Mouse (Mus musculus) neutrophil, adult 5-6 weeks (primary cell): ENCODE measurements around the gene Tom1l2. TPM values are rescaled to one million over a fixed set of nuclear protein-coding genes. Genes with fewer than 3 reads are reported as not detected.

ENCODE experiments used
- ATAC-seq: fragments of 151-379, 151-347 bp; 2 replicates; pipeline ENCODE4 v1.8.0; 2017; ENCODE audit warnings: mild to moderate bottlenecking, moderate TSS enrichment; ENCODE audit not compliant: insufficient number of reproducible peaks, poor library complexity, low FRiP score, severe bottlenecking; ENCODE audit errors: extremely low read depth
- total RNA-seq: library from RNA; stranded (forward); fragments of 200-1000 nt; gene quantifications from 2 replicates; pipeline ENCODE4 v1.2.3, GENCODE M21; 2017

The Tom1l2 gene
- 16.2 and 16.3 TPM in 2 replicates for total RNA-seq

DNA sequence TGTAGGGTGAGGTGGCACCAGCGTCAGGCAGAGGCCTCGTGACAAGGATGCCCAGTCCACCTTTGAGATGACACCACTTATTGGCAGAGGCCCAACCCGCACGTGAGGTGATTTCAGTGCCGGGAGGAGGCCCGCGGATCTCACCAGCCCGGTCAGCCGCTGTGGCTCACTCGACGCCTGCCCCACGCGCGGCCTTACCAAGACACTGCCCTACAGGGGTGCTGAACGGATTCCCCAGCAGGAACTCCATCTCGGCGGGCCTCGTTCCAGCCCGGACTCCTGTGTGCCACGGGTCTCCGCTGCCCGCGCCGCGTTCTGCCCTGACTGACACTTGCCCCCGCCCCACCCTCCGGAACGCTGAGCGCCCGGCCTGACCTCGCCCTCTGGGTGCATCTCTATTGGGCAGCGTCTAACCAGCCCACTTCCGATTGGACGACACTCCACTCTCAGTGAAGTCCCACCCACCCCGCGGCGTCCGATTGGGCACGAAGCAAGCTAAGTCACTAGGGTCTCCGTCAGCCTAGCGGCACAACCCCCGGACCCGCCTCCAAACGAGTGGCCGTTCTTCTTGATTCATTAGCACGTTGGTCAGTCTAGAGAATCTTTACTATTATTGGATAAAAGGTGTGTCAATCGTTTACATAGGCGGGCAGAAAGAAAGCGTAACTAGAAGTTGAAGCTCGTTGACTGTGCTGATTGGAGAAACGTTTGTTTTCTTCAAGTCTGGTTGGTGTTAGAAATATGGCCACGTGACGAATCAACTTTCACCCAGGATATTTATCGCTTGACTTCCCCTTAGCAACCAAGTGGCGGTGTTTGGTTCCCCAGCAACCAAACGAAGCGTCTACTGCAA lies at the start of gene Tom1l2, which contains the start of gene Drc3:
TSS of gene Tom1l2 (minus strand) at position 347 of the 853 bp plus-strand sequence.
TSS of gene Drc3 (plus strand) at position 771 of the 853 bp plus-strand sequence.
- ATAC-seq = peak; percentile 93

GRCm38 (mm10) chr11:60397172-60397571 lies 44.5 kb upstream of the Tom1l2 start:
- no peak for ATAC-seq

GRCm38 (mm10) chr11:60396546-60396945 lies 43.8 kb upstream of the Tom1l2 start:
- no peak for ATAC-seq

- no peak for ATAC-seq
Observed at GRCm38 (mm10) chr11:60391346-60391745, 38.6 kb upstream of the Tom1l2 start.

- no peak for ATAC-seq
Observed at GRCm38 (mm10) chr11:60387944-60388343, 35.2 kb upstream of the Tom1l2 start.

GRCm38 (mm10) chr11:60385946-60386345 lies 33.2 kb upstream of the Tom1l2 start:
- no peak for ATAC-seq

GRCm38 (mm10) chr11:60384762-60385421 lies 32.2 kb upstream of the Tom1l2 start:
- ATAC-seq = no peak

GRCm38 (mm10) chr11:60383518-60383917 lies 30.8 kb upstream of the Tom1l2 start:
- no peak for ATAC-seq

DNA sequence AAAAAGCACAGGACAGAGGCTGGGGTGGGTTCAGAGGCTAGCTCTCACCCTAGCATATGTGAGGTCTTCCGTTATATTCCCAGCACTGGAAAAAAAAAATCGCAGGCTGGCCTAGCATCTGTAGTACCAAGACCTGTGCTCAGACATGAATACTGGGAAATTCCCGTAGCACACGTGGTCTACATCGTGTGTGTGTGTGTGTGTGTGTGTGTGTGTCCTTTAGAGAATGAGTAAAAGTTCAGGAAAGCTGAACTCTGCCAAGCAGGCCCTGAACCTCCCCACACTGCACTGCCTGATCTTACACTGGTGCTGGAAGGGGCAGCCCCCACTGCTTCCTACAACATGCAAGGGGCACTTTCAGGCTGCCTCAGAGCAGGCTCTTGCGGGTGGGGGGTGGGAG lies 21.8 kb upstream of the Tom1l2 start:
- no peak for ATAC-seq

DNA sequence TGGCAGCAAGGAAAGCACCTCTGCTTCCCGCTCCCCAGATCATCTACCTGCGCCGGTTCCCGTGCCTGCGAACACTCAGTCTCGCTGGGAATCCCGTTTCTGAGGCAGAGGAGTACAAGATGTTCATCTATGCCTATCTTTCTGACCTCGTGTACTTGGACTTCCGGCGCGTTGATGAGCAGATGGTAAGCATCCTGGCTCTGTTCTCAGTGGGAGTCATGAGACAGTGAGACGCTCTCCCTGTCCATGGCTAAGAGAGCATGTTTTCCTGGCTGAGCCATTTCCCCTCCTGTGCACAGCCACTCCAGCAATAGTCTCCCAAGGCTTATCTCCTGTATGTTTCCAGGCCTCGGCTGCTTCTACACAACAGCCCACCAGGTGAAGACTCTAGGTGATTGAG lies 17.7 kb upstream of the Tom1l2 start:
- no peak for ATAC-seq

GRCm38 (mm10) chr11:60369448-60369847 lies 16.7 kb upstream of the Tom1l2 start:
- no peak for ATAC-seq

GRCm38 (mm10) chr11:60368909-60369308 lies 16.2 kb upstream of the Tom1l2 start:
- ATAC-seq = no peak

GRCm38 (mm10) chr11:60367256-60367655 lies 14.6 kb upstream of the Tom1l2 start:
- no peak for ATAC-seq

GRCm38 (mm10) chr11:60366239-60367019 lies 13.7 kb upstream of the Tom1l2 start:
- ATAC-seq = no peak

DNA sequence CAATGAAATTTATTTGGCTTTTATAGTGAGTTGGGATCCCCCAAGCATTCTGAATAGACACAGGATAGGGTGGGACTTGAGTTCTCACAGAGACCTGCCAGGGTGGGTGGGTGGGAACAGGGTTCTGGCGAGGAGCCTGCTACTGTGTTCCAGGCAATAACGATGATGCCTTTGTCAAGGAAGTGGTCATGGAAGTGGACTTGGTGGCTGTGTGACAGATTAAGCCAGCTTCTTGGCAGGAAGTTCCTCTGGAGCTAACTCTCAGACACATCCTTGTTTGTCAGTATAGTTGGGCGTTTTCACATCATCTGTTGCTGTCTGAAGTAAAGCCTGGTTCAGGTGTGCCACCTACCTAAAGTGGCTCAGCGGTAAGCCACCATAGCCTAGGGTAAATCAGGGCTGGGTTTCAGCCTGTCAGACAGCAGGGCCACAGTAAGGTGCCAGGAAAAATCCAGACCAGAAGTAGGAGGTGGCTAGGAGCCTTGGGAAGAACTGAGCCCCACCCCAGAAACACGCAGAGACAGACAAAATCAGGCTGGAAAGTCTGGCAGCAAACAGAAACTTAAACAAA lies 8.0 kb upstream of the Tom1l2 start:
- ATAC-seq = no peak

DNA sequence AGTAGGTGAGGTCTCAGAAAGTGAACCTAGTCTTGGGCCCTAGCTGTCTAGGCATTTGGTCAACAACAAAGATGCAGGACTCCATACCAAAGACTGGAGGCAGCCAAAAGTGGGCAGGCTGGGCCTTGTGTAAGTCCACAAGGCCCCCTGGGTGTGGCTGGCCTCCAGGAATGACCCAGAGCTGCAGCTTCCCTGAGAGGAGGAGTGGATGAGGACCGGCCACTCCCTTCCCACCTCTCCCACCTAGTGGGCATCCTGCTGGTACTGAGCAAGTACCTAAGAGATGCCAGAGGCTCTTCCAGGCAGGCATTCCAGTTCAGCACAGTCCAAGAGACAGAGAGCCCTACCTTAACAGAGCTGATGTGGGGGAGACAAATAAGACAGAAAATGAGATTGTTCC lies 7.2 kb upstream of the Tom1l2 start:
- no peak for ATAC-seq

GRCm38 (mm10) chr11:60359138-60359537 lies 6.4 kb upstream of the Tom1l2 start:
- ATAC-seq = no peak

- ATAC-seq = no peak
Observed at GRCm38 (mm10) chr11:60358548-60358947, 5.8 kb upstream of the Tom1l2 start.

- ATAC-seq = no peak
Observed at GRCm38 (mm10) chr11:60357116-60357515, 4.4 kb upstream of the Tom1l2 start.
